Mouse (Mus musculus) stomach, postnatal 0 days (tissue): ENCODE measurements at regions not wholly inside any gene's neighbourhood (a gene's known extent, or its start where the extent isn't known, plus 50 kb on each side); places are given as distances from the start of the nearest gene placed in this dataset.

Source experiments
- ATAC-seq: fragments of 200-750 bp; cut with Nextera tagmentation; 2 replicates; pipeline ENCODE4 v1.8.0; 2017; ENCODE audit not compliant: low FRiP score, low TSS enrichment
- DNase-seq: peaks from one replicate; pipeline ENCODE4 v3.0.0-alpha.2; 2016; ENCODE audit warnings: low spot score
- H3K27ac ChIP-seq: fragments of 300-500 bp; sonication (generic); replicated peaks from 2 replicates; pipeline ENCODE4 v1.5.1; 2014; ENCODE audit warnings: mild to moderate bottlenecking, control low read depth
- H3K27me3 ChIP-seq: fragments of 300-500 bp; sonication (generic); 2 replicates; pipeline ENCODE4 v1.6.1; 2014; ENCODE audit warnings: low read length; ENCODE audit not compliant: control insufficient read depth, insufficient read depth
- H3K36me3 ChIP-seq: fragments of 300-500 bp; sonication (generic); 2 replicates; pipeline ENCODE4 v1.6.1; 2014; ENCODE audit warnings: low read length, mixed read lengths; ENCODE audit not compliant: control insufficient read depth, insufficient read depth
- H3K4me1 ChIP-seq: fragments of 300-500 bp; sonication (generic); replicated peaks from 2 replicates; pipeline ENCODE4 v1.6.1; 2014; ENCODE audit warnings: antibody characterized with exemption; ENCODE audit not compliant: control insufficient read depth, insufficient read depth
- H3K4me2 ChIP-seq: fragments of 300-500 bp; sonication (generic); replicated peaks from 2 replicates; pipeline ENCODE4 v1.6.1; 2014; ENCODE audit warnings: low read depth, mild to moderate bottlenecking, control low read depth, moderate library complexity
- H3K4me3 ChIP-seq: fragments of 300-500 bp; sonication (generic); 2 replicates; pipeline ENCODE4 v1.5.1; 2014; ENCODE audit warnings: low read depth, low read length, control low read depth
- H3K9ac ChIP-seq: fragments of 300-500 bp; sonication (generic); 2 replicates; pipeline ENCODE4 v1.6.1; 2014; ENCODE audit warnings: mild to moderate bottlenecking, low read length, control low read depth, mixed read lengths
- H3K9me3 ChIP-seq: fragments of 300-500 bp; sonication (generic); 2 replicates; pipeline ENCODE4 v1.6.1; 2016; ENCODE audit warnings: low read length; ENCODE audit not compliant: control insufficient read depth
- CTCF ChIP-seq: IDR thresholded peaks from 2 replicates; pipeline ENCODE4 v1.5.1; 2016; ENCODE audit warnings: antibody characterized with exemption, low read depth, mild to moderate bottlenecking, moderate library complexity
- EP300 ChIP-seq: optimal IDR thresholded peaks from 2 replicates; pipeline ENCODE3; 2016; ENCODE audit warnings: antibody characterized with exemption
- WGBS: fragments of 180-500 bp; shearing (Covaris S2); extraction: QIAGEN DNeasy Blood & Tissue Kit; methylation state at CpG from one replicate; pipeline ENCODE4 v1.1.7; 2014; 5-methylcytosine and 5-hydroxymethylcytosine counted together

- no peak for DNase-seq
- 58% methylated on average over 5 of the region's 5 CpGs for WGBS
Observed at GRCm38 (mm10) chr1:164681582-164681981, 114.9 kb upstream of the Dpt start.

GRCm38 (mm10) chr1:164678303-164678702 lies 118.1 kb upstream of the Dpt start:
- no peak overlapping the region for H3K4me2 ChIP-seq
- no peaks in the 10 kb centered on the region for H3K4me1 ChIP-seq
- 29% methylated on average over 3 of the region's 3 CpGs for WGBS
- no peaks in the 10 kb centered on the region for H3K9me3 ChIP-seq
- H3K4me3 ChIP-seq = no peak overlapping the region
- no peak overlapping the region for H3K27ac ChIP-seq
- no peaks in the 10 kb centered on the region for H3K27me3 ChIP-seq
- ATAC-seq = no peak
- DNase-seq = no peak
- no peaks in the 10 kb centered on the region for H3K36me3 ChIP-seq
- H3K9ac ChIP-seq = no peak overlapping the region
- TF ChIP-seq EP300 (no peak), CTCF (no peak)

More at GRCm38 (mm10) chr1:164681582-164681981, 114.9 kb upstream of the Dpt start:
- H3K4me1 ChIP-seq = no peaks in the 10 kb centered on the region
- H3K4me2 ChIP-seq = no peak overlapping the region
- H3K9ac ChIP-seq = no peak overlapping the region
- no peak overlapping the region for H3K27ac ChIP-seq
- H3K9me3 ChIP-seq = no peaks in the 10 kb centered on the region
- no peak overlapping the region for H3K4me3 ChIP-seq
- H3K36me3 ChIP-seq = no peaks in the 10 kb centered on the region
- no peak for TF ChIP-seq EP300
- no peak for TF ChIP-seq CTCF
- no peak for ATAC-seq
- no peaks in the 10 kb centered on the region for H3K27me3 ChIP-seq

GRCm38 (mm10) chr1:164652244-164652643 lies 144.2 kb upstream of the Dpt start:
- H3K4me1 ChIP-seq = no peaks in the 10 kb centered on the region
- ATAC-seq (no peak), DNase-seq (no peak)
- H3K27ac ChIP-seq = no peak overlapping the region
- no peak overlapping the region for H3K9ac ChIP-seq
- no peaks in the 10 kb centered on the region for H3K27me3 ChIP-seq
- WGBS = 91% methylated on average over 1 of the region's 1 CpGs
- no peaks in the 10 kb centered on the region for H3K9me3 ChIP-seq
- TF ChIP-seq CTCF (no peak), EP300 (no peak)
- no peaks in the 10 kb centered on the region for H3K36me3 ChIP-seq
- no peak overlapping the region for H3K4me3 ChIP-seq
- no peak overlapping the region for H3K4me2 ChIP-seq

- 78% methylated on average over 7 of the region's 7 CpGs for WGBS
- Histone ChIP-seq H3K27me3 (no peaks in the 10 kb centered on the region), H3K4me3 (no peak overlapping the region), H3K9me3 (no peaks in the 10 kb centered on the region), H3K4me2 (no peak overlapping the region), H3K36me3 (no peaks in the 10 kb centered on the region), H3K27ac (no peak overlapping the region), H3K4me1 (no peaks in the 10 kb centered on the region), H3K9ac (no peak overlapping the region)
- TF ChIP-seq EP300 = no peak
- no peak for TF ChIP-seq CTCF
- ATAC-seq = no peak
- DNase-seq = no peak
Observed at GRCm38 (mm10) chr1:164637901-164638462, 158.5 kb upstream of the Dpt start.

GRCm38 (mm10) chr1:164631679-164632078 lies 164.8 kb upstream of the Dpt start:
- Histone ChIP-seq H3K27ac (no peak overlapping the region), H3K36me3 (no peaks in the 10 kb centered on the region), H3K9ac (no peak overlapping the region), H3K27me3 (no peaks in the 10 kb centered on the region), H3K4me1 (no peaks in the 10 kb centered on the region), H3K4me2 (no peak overlapping the region), H3K9me3 (no peaks in the 10 kb centered on the region), H3K4me3 (no peak overlapping the region)
- no peak for TF ChIP-seq EP300
- no peak for TF ChIP-seq CTCF
- no peak for DNase-seq
- 70% methylated on average over 6 of the region's 6 CpGs for WGBS
- ATAC-seq = no peak

- H3K36me3 ChIP-seq = no peaks in the 10 kb centered on the region
- H3K4me3 ChIP-seq = no peak overlapping the region
- DNase-seq (no peak), ATAC-seq (no peak)
- no peaks in the 10 kb centered on the region for H3K9me3 ChIP-seq
- 78% methylated on average over 8 of the region's 8 CpGs for WGBS
- H3K27me3 ChIP-seq = no peaks in the 10 kb centered on the region
- TF ChIP-seq EP300 (no peak), CTCF (no peak)
- H3K4me2 ChIP-seq = no peak overlapping the region
- H3K4me1 ChIP-seq = no peaks in the 10 kb centered on the region
- H3K9ac ChIP-seq = no peak overlapping the region
- no peak overlapping the region for H3K27ac ChIP-seq
Observed at GRCm38 (mm10) chr1:164628840-164629239, 167.6 kb upstream of the Dpt start.
